Mouse (Mus musculus): Measurements from ENCODE around the gene Thap4.
"Not testable (repeated sequence)": the region's sequence is repeated elsewhere in the genome, so short reads cannot be mapped to it uniquely, and the experiment has no call there.

Gene Thap4

DNA sequence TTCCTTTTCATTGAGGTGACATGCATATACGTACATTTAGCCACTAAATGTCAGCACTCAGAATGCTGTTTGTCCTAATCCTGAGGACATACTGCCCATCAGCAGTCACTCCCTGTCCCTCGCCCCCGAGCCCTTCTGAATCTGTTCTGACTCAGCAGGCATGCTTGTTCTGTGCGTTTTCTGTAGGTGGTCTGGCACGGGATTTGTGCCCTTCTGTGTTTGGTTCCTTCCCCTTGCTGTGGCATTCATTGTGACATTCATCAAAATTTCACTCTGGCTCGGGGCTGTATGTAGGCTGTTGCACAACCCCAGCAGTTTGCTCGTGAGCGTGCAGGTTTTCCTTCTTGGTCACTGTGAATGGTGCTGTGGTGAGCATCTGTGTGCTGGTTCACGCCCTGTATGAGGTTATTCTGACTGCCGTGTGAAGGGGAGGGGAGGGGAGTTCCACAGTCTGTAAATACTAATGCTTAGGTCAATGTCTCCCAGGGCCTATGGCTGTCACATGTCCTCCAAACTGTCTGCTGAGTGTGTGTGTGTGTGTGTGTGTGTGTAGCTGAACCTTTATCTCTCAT is 62.8 kb downstream of the Thap4 start:
- no peak for DNase-seq (ENCODE audit: low read depth, low spot score)

GRCm38 (mm10) chr1:93691106-93691505 is 63.6 kb downstream of the Thap4 start:
- no peak for DNase-seq (ENCODE audit: low read depth, low spot score)

DNA sequence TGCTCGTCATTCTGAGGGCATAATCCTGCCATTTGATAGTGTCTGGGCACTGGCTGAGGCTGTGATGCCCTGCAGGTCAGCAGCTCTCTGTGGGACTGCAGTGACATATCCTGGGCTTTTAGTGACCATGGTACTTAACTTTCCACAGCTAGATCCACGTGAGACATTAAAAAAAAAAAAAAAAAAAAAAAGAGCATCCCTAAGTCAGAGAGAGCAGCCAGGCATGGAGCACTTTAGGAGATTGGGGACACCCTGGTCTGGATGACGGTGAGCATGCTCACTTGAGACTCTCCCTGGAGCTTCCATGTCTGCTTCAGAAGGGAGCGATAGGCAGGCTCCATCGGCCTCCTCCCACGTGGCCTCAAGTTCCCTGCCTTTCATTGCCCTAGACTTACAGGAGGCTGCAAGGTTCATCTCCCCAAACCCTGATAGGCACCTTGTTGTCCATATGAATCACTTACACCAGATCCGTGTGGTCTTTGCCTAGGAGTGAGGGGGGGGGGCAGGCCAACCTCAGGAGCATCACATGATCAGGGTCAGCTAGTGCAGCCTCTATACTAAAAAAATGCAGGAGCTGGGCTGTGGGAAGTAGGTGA is 64.7 kb downstream of the Thap4 start:
- no peak for DNase-seq (ENCODE audit: low read depth, low spot score)

GRCm38 (mm10) chr1:93688154-93688553 is 66.5 kb downstream of the Thap4 start:
- DNase-seq (ENCODE audit: low read depth, low spot score) = no peak

- no peak for DNase-seq (ENCODE audit: low read depth, low spot score)
These were observed 67.7 kb downstream of the Thap4 start for GRCm38 (mm10) chr1:93686961-93687320.

- no peak for DNase-seq (ENCODE audit: low read depth, low spot score)
These were observed 68.3 kb downstream of the Thap4 start for GRCm38 (mm10) chr1:93686245-93686960.

DNA sequence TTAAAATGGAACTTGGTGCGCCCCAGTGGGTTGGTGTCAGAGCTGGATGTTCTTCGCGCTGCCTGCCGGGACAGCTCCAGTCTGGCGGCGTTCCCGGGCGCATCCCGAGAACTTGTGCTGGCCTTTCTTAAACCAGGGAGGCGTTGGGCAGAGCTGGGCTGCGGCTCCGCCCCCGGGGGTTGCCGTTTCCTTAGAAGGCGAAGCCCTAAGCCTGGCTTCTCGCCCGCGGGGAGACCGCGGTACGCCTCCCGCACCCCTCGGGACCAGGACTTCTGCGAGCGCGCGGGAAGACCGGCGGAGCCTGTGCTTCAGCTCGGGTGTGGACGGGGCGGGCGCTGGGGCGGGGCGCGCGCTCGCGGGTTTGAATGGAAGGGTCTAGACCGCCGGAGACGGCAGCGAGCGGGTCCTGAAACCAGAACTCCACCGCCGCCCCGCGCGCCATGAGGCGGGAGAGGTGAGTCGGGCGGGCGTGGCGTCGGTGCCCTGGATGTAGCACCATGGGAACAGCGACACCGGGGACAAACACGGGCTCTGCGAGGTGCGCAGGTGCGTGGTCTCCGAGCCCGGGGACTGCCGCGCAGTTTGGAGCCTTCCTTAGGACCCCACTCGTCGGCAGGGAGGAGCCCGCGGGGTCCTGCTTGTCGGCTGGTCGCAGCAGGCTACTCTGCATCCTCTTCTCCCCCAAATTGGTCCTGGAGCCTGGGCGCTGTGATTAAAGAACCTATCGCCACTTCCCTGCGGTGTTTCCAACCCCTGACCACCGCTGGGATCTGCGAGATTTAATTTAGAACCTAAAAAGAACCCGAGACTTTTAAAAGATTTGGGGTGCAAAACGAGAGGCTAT is 69.0 kb downstream of the Thap4 start, which contains the start of gene Bok:
Gene Bok (plus strand): TSS at position 260 of the 844 bp plus-strand sequence.
- DNase-seq (ENCODE audit: low read depth, low spot score) = peak; percentile 72

DNA sequence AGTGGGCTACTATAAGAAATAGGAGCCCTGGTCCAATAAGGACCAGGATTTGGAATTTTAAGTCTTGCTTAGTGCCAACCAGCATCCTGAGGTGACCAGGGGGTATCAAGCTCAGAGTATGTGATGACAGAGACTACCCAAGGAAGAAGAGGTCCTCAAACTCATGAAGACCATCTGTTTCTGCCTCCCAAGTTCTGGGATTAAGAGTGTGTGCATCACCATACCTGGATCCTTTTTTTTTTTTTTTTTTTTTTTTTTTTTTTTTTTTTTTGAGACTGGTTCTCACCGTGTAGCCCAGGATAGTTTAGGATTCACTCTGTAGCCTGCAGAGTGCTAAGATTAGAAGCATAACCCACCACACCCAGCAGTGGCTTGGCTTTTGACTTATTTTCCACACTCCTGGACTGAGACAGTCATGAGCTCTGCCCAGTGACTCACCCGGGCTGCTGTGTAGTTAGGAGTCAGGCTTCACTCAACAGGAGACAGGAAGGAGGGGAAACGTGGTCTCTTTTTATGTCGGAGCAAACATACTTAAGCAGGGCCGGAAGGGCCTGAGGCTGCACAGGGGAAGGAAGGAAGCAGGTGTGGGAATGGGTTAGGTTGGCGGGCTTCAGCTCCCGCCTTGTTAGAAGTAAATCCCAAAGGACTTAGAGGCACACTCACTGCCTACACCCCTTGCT is 74.6 kb downstream of the Thap4 start:
- DNase-seq (ENCODE audit: low read depth, low spot score) = peak; percentile 65

DNA sequence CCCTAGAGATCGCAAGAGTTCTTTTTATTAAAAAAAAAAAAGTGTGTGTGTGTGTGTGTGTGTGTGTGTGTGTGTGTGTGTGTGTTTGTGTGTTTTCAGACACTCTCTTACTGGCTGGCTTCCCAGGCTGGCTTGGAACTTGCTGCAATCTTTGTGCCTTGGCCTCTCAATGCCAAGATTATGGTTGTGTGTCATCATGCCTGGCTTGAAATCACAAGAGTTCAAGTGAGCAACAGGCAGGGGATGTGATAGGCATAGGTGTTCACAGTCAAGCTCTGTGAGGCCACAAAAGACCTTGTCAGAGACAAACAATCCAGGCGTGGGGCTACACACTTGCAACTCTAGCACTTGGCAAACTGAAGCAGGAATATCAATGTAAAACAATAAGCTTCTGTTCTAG is 76.3 kb downstream of the Thap4 start:
- peak; percentile 81 for DNase-seq (ENCODE audit: low read depth, low spot score)

- no peak for DNase-seq (ENCODE audit: low read depth, low spot score)
These were observed 82.0 kb downstream of the Thap4 start for GRCm38 (mm10) chr1:93672682-93673081.

- DNase-seq (ENCODE audit: low read depth, low spot score) = no peak
These were observed 84.7 kb downstream of the Thap4 start for GRCm38 (mm10) chr1:93669941-93670340.

GRCm38 (mm10) chr1:93668791-93669548 is 85.7 kb downstream of the Thap4 start:
- peak; percentile 69 for DNase-seq (ENCODE audit: low read depth, low spot score)

GRCm38 (mm10) chr1:93667760-93668400 is 86.8 kb downstream of the Thap4 start:
- DNase-seq (ENCODE audit: low read depth, low spot score) = no peak

GRCm38 (mm10) chr1:93658559-93658958 is 96.1 kb downstream of the Thap4 start, which contains the start of gene Stk25:
Stk25 (minus strand) TSS chr1:93658659.
- not testable (repeated sequence) for DNase-seq (ENCODE audit: low read depth, low spot score)

GRCm38 (mm10) chr1:93657025-93657360 is 97.7 kb downstream of the Thap4 start:
- DNase-seq (ENCODE audit: low read depth, low spot score) = no peak

DNA sequence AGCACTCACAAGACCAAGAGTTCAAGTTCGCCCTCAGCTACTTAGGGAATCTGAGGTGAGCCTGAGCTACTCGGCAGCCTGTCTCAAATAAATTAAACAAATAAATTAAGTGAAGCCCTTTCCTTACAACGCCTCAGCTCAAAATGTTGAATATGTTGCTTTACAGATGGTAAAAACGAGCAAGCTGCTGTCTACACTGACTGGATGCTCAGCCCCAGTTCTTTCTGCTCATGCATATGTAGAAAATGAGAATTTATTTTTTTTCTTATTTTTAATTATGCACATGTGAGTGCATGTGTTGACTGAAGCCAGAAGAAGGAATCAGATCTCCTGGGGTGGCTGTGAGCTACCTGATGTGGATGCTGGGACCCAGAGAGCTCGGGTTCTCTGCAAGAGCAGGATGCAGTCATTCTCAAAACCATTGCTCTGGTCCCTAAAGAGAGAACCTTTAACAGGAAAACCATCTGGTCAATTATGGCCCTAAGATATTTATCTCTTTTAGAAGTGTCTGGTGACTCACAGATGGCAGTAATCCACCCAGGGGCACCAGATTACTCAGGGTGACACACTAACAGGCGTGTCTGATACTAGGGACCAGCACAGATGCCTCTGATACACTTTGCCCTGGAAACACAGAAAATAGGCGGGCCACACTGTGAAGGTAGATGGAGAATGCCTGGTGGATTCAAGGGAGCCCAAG is 98.2 kb downstream of the Thap4 start:
- no peak for DNase-seq (ENCODE audit: low read depth, low spot score)

- no peak for DNase-seq (ENCODE audit: low read depth, low spot score)
These were observed 99.9 kb downstream of the Thap4 start for GRCm38 (mm10) chr1:93654798-93655197.

DNA sequence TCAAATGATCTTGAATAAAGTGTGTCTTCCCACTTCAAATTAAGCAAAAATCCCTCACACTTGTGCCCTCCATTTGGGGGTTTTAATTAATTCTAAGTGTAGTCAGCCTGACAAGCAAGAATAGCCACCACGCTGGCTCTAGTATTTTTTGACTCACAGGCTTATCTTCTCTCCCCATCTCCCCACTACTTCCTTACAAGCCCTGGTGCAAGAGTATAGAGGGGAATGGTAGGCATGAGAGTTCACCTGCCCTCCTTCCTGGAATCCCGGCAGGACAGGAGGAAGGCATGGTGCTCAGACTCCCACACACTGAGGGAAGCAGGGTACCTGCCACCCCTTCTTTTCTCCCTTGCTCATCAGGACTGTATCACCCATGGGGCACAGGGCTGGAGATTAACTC is 100.4 kb downstream of the Thap4 start:
- DNase-seq (ENCODE audit: low read depth, low spot score) = no peak

All from skeletal muscle tissue, adult 2 months (tissue).